Mouse (Mus musculus): ENCODE measurements at regions not wholly inside any gene's neighbourhood (a gene's known extent, or its start where the extent isn't known, plus 50 kb on each side); places are given as distances from the start of the nearest gene placed in this dataset.

GRCm38 (mm10) chr14:46300546-46300945, 78.7 kb upstream of the Gm15217 start:
- H3K9ac ChIP-seq (ENCODE audit: control insufficient read depth, low read depth, low read length, poor library complexity, severe bottlenecking): no peak overlapping the region
- no peak overlapping the region for H3K4me3 ChIP-seq (ENCODE audit: control insufficient read depth in 1 of 2, insufficient read depth in 1 of 2, low read depth in 2 of 2, low read length in 2 of 2)
- TF ChIP-seq NELFE (IDR thresholded peaks at IDR 0.05; ENCODE audit: low read depth, low read length) (no peak), ZNF384 (IDR thresholded peaks at IDR 0.05; ENCODE audit: low read depth, low read length) (no peak), RAD21 (IDR thresholded peaks at IDR 0.05; ENCODE audit: low read depth, low read length) (no peak), GATA1 (IDR thresholded peaks at IDR 0.05; ENCODE audit: low read depth, low read length) (no peak), NRF1 (IDR thresholded peaks at IDR 0.05; ENCODE audit: insufficient read depth, low read depth, low read length, poor library complexity, severe bottlenecking) (no peak), ZC3H11A (IDR thresholded peaks at IDR 0.05; ENCODE audit: low read depth, low read length) (no peak), MXI1 (IDR thresholded peaks at IDR 0.05; ENCODE audit: low read depth, low read length) (no peak), SMC3 (IDR thresholded peaks at IDR 0.05; ENCODE audit: low read depth, low read length) (no peak), CHD1 (IDR thresholded peaks at IDR 0.05; ENCODE audit: low read depth, low read length) (no peak), ELF1 (IDR thresholded peaks at IDR 0.05; ENCODE audit: low read depth, low read length) (no peak), KAT2A (conservative IDR thresholded peaks at IDR 0.05; ENCODE audit: low read depth, low read length) (no peak), TAL1 (IDR thresholded peaks at IDR 0.05; ENCODE audit: low read length) (no peak), CTCF (IDR thresholded peaks at IDR 0.05 in 2 of 3, conservative IDR thresholded peaks at IDR 0.05 in 1 of 3; ENCODE audit: control insufficient read depth in 1 of 3, insufficient read depth in 1 of 3, low read depth in 2 of 3, low read length in 3 of 3, poor library complexity in 1 of 3, severe bottlenecking in 1 of 3) (no peak), CHD2 (IDR thresholded peaks at IDR 0.05; ENCODE audit: low read length) (no peak), USF2 (IDR thresholded peaks at IDR 0.05; ENCODE audit: borderline replicate concordance in 1 of 2, insufficient read depth in 1 of 2, low read depth in 1 of 2, low read length in 2 of 2) (no peak), RCOR1 (IDR thresholded peaks at IDR 0.05; ENCODE audit: low read depth, low read length) (no peak), UBTF (IDR thresholded peaks at IDR 0.05; ENCODE audit: borderline replicate concordance, insufficient read depth, low read depth, low read length) (no peak), MYC (IDR thresholded peaks at IDR 0.05; ENCODE audit: low read depth, low read length) (no peak)
- H3K79me2 ChIP-seq (ENCODE audit: control insufficient read depth, insufficient read depth, low read length, poor library complexity): no peaks in the 10 kb centered on the region
- no peaks in the 10 kb centered on the region for H3K9me3 ChIP-seq (replicated peaks; ENCODE audit: insufficient read depth, low read length)
- H3K4me1 ChIP-seq (ENCODE audit: control insufficient read depth in 1 of 2, insufficient read depth in 2 of 2, low read length in 2 of 2): no peaks in the 10 kb centered on the region
- H3K27ac ChIP-seq (ENCODE audit: control insufficient read depth, low read depth, low read length): no peak overlapping the region
- no peaks in the 10 kb centered on the region for H3K36me3 ChIP-seq (ENCODE audit: control insufficient read depth in 1 of 2, insufficient read depth in 2 of 2, low read length in 2 of 2)
- no peak for DNase-seq (ENCODE audit: low read depth, low spot score)
- H3K27me3 ChIP-seq (ENCODE audit: control insufficient read depth in 1 of 2, insufficient read depth in 2 of 2, low read length in 2 of 2): no peaks in the 10 kb centered on the region

DNA sequence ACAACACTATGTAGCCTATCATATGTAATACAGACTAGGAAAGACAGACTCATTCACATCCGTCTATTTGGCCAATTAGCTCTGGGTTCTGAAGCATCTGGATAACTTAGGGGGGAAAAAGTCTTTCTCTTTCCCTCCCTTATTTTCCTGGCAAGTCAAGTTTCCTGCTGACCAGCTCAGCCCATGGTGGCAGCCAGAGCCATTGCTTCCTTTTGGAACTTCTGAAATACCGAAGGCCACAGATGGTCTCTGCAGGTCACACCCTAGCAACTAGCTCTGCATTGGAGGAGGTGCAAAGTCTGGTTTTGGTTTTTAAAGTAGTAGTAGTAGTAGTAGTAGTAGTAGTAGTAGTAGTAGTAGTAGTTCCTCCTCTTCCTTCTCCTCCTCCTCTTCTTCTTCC, 76.6 kb upstream of the Gm15217 start:
- no peak for TF ChIP-seq MAZ (IDR thresholded peaks at IDR 0.05; ENCODE audit: low read depth, low read length)
- TF ChIP-seq HCFC1 (IDR thresholded peaks at IDR 0.05; ENCODE audit: low read depth, low read length): no peak
- TF ChIP-seq ETS1 (IDR thresholded peaks at IDR 0.05; ENCODE audit: low read depth, low read length): no peak
- no peak for TF ChIP-seq MAX (IDR thresholded peaks at IDR 0.05; ENCODE audit: low read length)
- TF ChIP-seq POLR2A (IDR thresholded peaks at IDR 0.05; ENCODE audit: control insufficient read depth in 1 of 2, insufficient read depth in 1 of 2, low read depth in 1 of 2, low read length in 2 of 2, poor library complexity in 1 of 2): no peak
- TF ChIP-seq BHLHE40 (IDR thresholded peaks at IDR 0.05; ENCODE audit: borderline replicate concordance, low read depth, low read length): no peak
- no peak for TF ChIP-seq MXI1 (IDR thresholded peaks at IDR 0.05; ENCODE audit: low read depth, low read length)
- no peak for TF ChIP-seq RCOR1 (IDR thresholded peaks at IDR 0.05; ENCODE audit: low read depth, low read length)
- TF ChIP-seq MAFK (IDR thresholded peaks at IDR 0.05; ENCODE audit: borderline replicate concordance, low read depth, low read length): no peak
- TF ChIP-seq MYB (IDR thresholded peaks at IDR 0.05; ENCODE audit: low read depth, low read length): no peak
- TF ChIP-seq ELF1 (IDR thresholded peaks at IDR 0.05; ENCODE audit: low read depth, low read length): no peak
- no peak for TF ChIP-seq CHD2 (IDR thresholded peaks at IDR 0.05; ENCODE audit: low read length)
- no peak for TF ChIP-seq NELFE (IDR thresholded peaks at IDR 0.05; ENCODE audit: low read depth, low read length)
- Histone ChIP-seq H3K27ac (ENCODE audit: control insufficient read depth, low read depth, low read length) (no peak overlapping the region), H3K36me3 (ENCODE audit: control insufficient read depth in 1 of 2, insufficient read depth in 2 of 2, low read length in 2 of 2) (no peaks in the 10 kb centered on the region), H3K4me3 (ENCODE audit: control insufficient read depth in 1 of 2, insufficient read depth in 1 of 2, low read depth in 2 of 2, low read length in 2 of 2) (no peak overlapping the region), H3K9ac (ENCODE audit: control insufficient read depth, low read depth, low read length, poor library complexity, severe bottlenecking) (no peak overlapping the region), H3K79me2 (ENCODE audit: control insufficient read depth, insufficient read depth, low read length, poor library complexity) (no peaks in the 10 kb centered on the region), H3K9me3 (replicated peaks; ENCODE audit: insufficient read depth, low read length) (no peaks in the 10 kb centered on the region), H3K4me1 (ENCODE audit: control insufficient read depth in 1 of 2, insufficient read depth in 2 of 2, low read length in 2 of 2) (no peaks in the 10 kb centered on the region), H3K27me3 (ENCODE audit: control insufficient read depth in 1 of 2, insufficient read depth in 2 of 2, low read length in 2 of 2) (no peaks in the 10 kb centered on the region)
- no peak for DNase-seq (ENCODE audit: low read depth, low spot score)

All from MEL (cell line).